Mouse (Mus musculus): ENCODE results near the gene Kcnj6. TPM values are rescaled to one million over a fixed set of nuclear protein-coding genes. Genes with fewer than 3 reads are reported as not detected.

Kcnj6 gene
- polyA plus RNA-seq, 1 experiment, result not detected

DNA sequence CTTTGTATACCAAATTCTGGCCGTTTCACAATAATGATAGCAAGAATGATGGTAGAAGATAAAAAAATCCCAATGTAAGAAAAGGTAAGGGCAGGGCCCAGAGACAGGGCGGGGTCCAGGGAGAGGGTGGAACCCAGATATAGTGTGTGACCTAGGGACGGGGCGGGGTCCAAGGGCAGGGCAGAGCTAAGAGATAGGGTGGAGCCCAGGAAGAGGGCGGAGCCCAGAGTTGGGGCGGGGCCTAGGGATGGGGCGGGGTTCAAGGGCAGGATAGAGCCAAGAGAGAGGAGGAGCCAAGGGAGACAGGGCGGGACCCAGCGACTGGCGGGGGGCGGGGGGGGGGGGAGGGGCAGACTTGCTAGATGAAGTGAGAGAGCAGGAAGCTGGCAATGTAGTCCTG is 236.8 kb downstream of the Kcnj6 start:
- no peak overlapping the region for H3K4me3 ChIP-seq (ENCODE audit: insufficient read depth, low read length)
- no peaks in the 10 kb centered on the region for H3K4me1 ChIP-seq (ENCODE audit: control insufficient read depth, insufficient read depth, low read length)
- H3K27ac ChIP-seq (ENCODE audit: insufficient read depth, low read depth, low read length), result no peak overlapping the region
- TF ChIP-seq POLR2A (IDR thresholded peaks at IDR 0.05; ENCODE audit: borderline replicate concordance, low read depth, low read length) (no peak), CTCF (IDR thresholded peaks at IDR 0.05; ENCODE audit: low read depth, low read length) (no peak)

DNA sequence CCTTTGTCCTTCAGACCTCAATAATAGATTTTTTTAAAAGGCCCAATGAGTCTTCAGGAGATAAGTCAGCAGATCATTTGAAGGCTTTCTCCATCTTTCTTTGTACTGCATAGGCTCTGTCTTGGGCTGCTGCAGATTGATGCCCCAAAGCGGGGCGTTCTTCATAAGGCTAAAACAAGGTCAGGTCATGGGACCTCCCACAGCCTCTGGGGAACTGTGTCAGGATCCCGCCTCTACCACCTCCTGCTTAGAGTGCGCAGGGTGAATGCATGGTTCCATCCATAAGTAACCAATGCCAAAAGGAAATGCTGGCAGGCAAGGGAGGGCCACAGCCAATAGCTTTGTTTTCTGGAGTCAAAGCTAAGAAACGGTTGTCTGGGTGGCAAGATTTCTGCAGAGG is 237.7 kb downstream of the Kcnj6 start:
- TF ChIP-seq POLR2A (IDR thresholded peaks at IDR 0.05; ENCODE audit: borderline replicate concordance, low read depth, low read length), result no peak
- TF ChIP-seq CTCF (IDR thresholded peaks at IDR 0.05; ENCODE audit: low read depth, low read length), result no peak
- Histone ChIP-seq H3K4me1 (ENCODE audit: control insufficient read depth, insufficient read depth, low read length) (no peaks in the 10 kb centered on the region), H3K4me3 (ENCODE audit: insufficient read depth, low read length) (no peak overlapping the region), H3K27ac (ENCODE audit: insufficient read depth, low read depth, low read length) (no peak overlapping the region)

DNA sequence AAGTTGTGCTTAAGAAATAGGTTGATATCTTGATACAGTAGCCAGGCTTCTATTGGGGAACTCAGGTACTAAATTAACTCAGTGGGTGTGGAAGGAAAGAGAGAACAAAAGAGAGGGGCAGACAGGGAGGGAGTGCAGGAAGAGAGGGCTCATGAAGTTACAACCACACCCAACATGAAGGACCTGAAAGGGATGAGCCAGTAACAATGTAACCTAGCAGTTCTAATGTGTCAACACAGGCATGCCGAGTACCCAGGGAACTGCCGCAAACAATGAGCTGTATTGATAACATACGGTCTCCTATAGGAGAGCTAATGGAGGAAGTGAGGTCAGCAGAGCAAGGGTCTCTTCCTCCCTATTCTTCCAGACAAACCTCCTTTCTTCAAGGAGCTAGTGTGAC is 238.9 kb downstream of the Kcnj6 start:
- H3K27ac ChIP-seq (ENCODE audit: insufficient read depth, low read depth, low read length), result no peak overlapping the region
- H3K4me3 ChIP-seq (ENCODE audit: insufficient read depth, low read length), result no peak overlapping the region
- no peaks in the 10 kb centered on the region for H3K4me1 ChIP-seq (ENCODE audit: control insufficient read depth, insufficient read depth, low read length)
- no peak for TF ChIP-seq CTCF (IDR thresholded peaks at IDR 0.05; ENCODE audit: low read depth, low read length)
- TF ChIP-seq POLR2A (IDR thresholded peaks at IDR 0.05; ENCODE audit: borderline replicate concordance, low read depth, low read length), result no peak

DNA sequence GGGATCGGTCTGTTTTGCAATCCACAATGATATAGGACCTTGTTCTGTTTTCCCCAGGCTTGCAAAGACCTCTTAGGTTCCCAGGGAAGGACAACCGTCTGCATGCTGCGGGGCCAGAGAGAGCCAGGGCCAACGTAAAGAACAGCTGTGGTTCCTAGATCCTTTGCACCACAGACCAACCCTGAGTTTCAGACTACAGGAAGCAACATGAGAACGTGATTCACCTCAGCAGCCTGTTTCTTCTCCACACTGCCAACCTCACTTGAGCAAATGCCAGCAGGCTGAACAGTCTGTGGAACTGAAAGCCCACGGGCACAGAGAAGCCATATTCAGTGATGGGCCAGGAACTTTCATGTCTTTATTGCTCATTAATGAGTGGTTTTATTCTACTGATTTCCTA is 241.1 kb downstream of the Kcnj6 start:
- Histone ChIP-seq H3K4me3 (ENCODE audit: insufficient read depth, low read length) (no peak overlapping the region), H3K4me1 (ENCODE audit: control insufficient read depth, insufficient read depth, low read length) (no peaks in the 10 kb centered on the region), H3K27ac (ENCODE audit: insufficient read depth, low read depth, low read length) (no peak overlapping the region)
- no peak for TF ChIP-seq CTCF (IDR thresholded peaks at IDR 0.05; ENCODE audit: low read depth, low read length)
- no peak for TF ChIP-seq POLR2A (IDR thresholded peaks at IDR 0.05; ENCODE audit: borderline replicate concordance, low read depth, low read length)

DNA sequence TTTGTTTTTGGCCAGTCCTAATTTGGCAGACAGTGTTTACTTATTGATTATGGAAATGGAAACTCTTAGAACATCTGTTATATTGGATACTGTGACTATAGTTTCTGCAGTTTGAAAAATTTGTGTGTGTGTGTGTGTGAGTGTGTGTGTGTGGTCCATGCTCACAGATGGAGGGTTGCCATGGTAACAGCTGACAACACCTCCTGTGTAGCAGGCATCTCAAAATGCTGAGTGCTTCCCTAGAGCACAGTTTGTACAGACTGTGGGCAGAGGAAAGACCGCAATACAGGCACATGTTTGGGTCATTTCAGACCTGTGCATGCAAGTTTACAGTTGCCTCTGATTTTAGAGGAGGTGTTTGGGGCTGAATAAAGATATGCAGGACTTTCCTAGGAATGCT is 244.0 kb downstream of the Kcnj6 start:
- no peaks in the 10 kb centered on the region for H3K4me1 ChIP-seq (ENCODE audit: control insufficient read depth, insufficient read depth, low read length)
- H3K4me3 ChIP-seq (ENCODE audit: insufficient read depth, low read length), result no peak overlapping the region
- no peak for TF ChIP-seq POLR2A (IDR thresholded peaks at IDR 0.05; ENCODE audit: borderline replicate concordance, low read depth, low read length)
- TF ChIP-seq CTCF (IDR thresholded peaks at IDR 0.05; ENCODE audit: low read depth, low read length), result no peak
- no peak overlapping the region for H3K27ac ChIP-seq (ENCODE audit: insufficient read depth, low read depth, low read length)

DNA sequence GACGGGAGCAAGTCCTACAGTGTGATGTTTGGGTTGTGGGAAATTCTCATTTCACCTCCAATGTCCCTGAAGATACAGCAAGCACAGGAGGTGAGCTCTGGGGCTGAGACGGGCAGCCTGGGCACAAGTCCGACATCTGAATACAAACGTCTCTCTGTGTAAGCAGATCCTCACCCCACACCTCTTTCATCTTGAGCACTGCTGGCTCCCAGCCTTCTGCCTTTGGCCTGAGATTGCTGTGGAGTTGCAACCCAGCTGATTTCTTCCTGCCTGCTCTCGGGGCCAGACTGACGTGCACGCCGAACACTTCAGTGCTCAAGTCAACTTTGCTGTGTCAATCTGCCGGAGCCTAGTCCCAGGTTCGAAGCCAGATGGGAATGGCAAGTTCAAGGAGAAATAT is 244.7 kb downstream of the Kcnj6 start:
- no peaks in the 10 kb centered on the region for H3K4me1 ChIP-seq (ENCODE audit: control insufficient read depth, insufficient read depth, low read length)
- TF ChIP-seq CTCF (IDR thresholded peaks at IDR 0.05; ENCODE audit: low read depth, low read length), result no peak
- TF ChIP-seq POLR2A (IDR thresholded peaks at IDR 0.05; ENCODE audit: borderline replicate concordance, low read depth, low read length), result no peak
- H3K27ac ChIP-seq (ENCODE audit: insufficient read depth, low read depth, low read length), result no peak overlapping the region
- no peak overlapping the region for H3K4me3 ChIP-seq (ENCODE audit: insufficient read depth, low read length)

DNA sequence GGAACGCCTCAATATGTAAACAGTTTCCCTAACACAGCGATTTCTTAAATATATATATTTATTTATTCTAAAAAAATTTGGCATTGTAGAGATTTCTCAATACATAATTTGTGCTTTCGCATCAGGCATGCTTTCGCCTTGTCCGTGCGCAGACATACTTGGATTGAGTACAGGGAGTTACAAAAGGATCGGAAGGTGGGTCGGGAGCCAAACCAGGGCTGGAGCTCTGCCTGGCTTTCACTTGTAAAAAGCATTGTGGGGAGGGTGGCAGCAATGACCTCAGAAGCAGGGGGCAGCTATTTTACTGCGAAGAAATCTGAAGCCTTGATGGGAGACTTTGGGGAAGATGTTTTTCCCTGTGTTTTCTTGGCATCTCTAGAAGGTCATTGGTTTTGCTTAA is 252.5 kb downstream of the Kcnj6 start:
- Histone ChIP-seq H3K27ac (ENCODE audit: insufficient read depth, low read depth, low read length) (no peak overlapping the region), H3K4me1 (ENCODE audit: control insufficient read depth, insufficient read depth, low read length) (no peaks in the 10 kb centered on the region), H3K4me3 (ENCODE audit: insufficient read depth, low read length) (no peak overlapping the region)
- TF ChIP-seq CTCF (IDR thresholded peaks at IDR 0.05; ENCODE audit: low read depth, low read length) (no peak), POLR2A (IDR thresholded peaks at IDR 0.05; ENCODE audit: borderline replicate concordance, low read depth, low read length) (no peak)

DNA sequence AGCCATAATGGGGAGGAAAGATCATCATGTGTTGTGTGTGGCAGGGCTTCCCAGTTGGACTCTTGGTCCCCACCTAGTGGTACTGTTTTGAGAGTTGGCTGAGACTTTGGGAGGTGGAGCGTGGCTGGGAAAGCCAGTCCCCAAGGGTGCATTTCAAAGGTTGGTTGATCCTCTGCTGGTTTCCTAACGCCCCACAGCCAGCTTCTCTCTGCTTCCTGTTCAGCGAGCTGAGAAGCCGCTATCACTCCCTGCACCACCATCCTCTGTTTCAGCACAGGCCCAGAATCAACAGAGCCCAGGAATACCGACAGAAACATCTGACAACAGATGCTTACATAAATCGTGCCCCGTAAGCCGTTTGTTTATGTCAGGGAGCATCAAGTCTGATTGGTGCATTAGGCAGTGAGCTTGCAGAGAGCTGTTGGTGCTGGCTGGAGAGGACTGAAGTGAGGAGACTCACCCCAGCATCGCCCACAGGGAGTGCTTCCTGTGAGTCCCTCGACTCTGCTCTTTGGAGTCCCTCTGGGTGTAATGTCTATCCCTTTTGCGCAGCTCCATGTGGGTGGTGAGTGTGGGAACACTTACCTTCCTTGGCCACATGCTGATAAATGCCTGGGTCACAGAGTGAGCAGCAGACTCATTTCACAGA is 253.5 kb downstream of the Kcnj6 start:
- TF ChIP-seq POLR2A (IDR thresholded peaks at IDR 0.05; ENCODE audit: borderline replicate concordance, low read depth, low read length), result no peak
- no peak for TF ChIP-seq CTCF (IDR thresholded peaks at IDR 0.05; ENCODE audit: low read depth, low read length)
- Histone ChIP-seq H3K4me1 (ENCODE audit: control insufficient read depth, insufficient read depth, low read length) (no peaks in the 10 kb centered on the region), H3K27ac (ENCODE audit: insufficient read depth, low read depth, low read length) (no peak overlapping the region), H3K4me3 (ENCODE audit: insufficient read depth, low read length) (no peak overlapping the region)

DNA sequence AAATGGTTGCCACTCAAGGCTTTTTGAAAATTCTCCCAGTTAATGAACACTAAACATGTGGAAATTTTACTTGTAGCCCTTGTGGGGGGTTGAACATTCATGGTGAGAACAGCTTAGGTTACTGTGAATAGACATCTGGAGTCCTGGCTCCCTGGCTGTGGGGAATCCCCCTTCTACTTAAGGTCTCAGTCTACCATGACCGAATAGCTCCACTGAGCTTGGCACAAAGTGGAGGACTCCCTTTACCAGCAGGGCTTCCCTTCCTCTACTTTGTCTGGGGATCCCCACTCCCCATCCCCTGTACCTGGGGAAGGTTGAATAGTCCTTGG is 260.2 kb downstream of the Kcnj6 start:
- Histone ChIP-seq H3K4me1 (ENCODE audit: control insufficient read depth, insufficient read depth, low read length) (no peaks in the 10 kb centered on the region), H3K27ac (ENCODE audit: insufficient read depth, low read depth, low read length) (no peak overlapping the region), H3K4me3 (ENCODE audit: insufficient read depth, low read length) (no peak overlapping the region)
- TF ChIP-seq CTCF (IDR thresholded peaks at IDR 0.05; ENCODE audit: low read depth, low read length) (no peak), POLR2A (IDR thresholded peaks at IDR 0.05; ENCODE audit: borderline replicate concordance, low read depth, low read length) (no peak)

DNA sequence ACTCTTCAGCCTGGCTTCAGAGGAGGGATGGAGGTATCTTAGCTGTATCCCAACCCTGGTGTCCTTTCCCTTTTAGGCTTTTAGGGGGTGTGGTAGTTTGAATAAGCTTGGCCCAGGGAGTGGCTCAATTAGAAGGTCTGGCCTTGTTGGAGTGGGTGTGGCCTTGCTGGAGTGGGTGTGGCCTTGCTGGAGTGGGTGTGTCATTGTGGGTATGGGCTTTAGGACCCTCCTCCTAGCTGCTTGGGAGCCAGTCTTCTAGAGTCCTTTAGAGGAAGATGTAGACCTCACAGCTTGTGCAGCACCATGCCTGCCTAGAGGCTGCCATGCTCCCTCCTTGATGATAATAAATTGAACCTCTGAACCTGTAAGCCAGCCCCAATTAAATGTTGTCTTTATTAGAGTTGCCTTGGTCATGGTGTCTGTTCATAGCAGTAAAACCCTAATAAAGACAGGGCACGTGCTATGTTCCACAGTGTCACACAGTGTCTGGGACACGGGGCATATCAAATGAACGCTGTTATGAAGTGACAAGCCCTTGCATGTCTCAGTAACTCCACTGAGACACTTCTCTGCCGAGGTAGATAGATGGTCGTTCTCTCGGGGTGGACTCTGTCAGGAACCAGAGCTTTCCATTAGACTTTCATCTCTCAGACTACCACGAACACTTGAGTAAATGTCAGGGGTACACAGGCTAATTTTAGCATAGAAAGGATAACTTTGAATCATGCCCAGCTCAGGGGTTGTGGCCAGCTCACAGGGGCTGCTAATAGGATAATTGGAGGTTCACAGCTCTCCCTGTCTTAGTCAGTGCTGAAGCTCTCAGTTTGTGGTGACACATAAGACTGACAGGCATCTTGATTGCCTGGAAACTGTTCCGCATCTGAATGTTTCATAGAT is 260.8 kb downstream of the Kcnj6 start:
- TF ChIP-seq CTCF (IDR thresholded peaks at IDR 0.05; ENCODE audit: low read depth, low read length) (no peak), POLR2A (IDR thresholded peaks at IDR 0.05; ENCODE audit: borderline replicate concordance, low read depth, low read length) (no peak)
- H3K4me1 ChIP-seq (ENCODE audit: control insufficient read depth, insufficient read depth, low read length), result no peaks in the 10 kb centered on the region
- H3K4me3 ChIP-seq (ENCODE audit: insufficient read depth, low read length), result no peak overlapping the region
- no peak overlapping the region for H3K27ac ChIP-seq (ENCODE audit: insufficient read depth, low read depth, low read length)
